Mouse (Mus musculus): ENCODE measurements around the gene Tcl1b2.

Tcl1b2 gene

GRCm38 (mm10) chr12:105145714-105146113, at the start of gene Tcl1b2:
Gene Tcl1b2 (plus strand): TSS chr12:105146014.
- no peak for TF ChIP-seq GATA4 (IDR thresholded peaks at IDR 0.05; ENCODE audit: insufficient replicate concordance, low read length)

DNA sequence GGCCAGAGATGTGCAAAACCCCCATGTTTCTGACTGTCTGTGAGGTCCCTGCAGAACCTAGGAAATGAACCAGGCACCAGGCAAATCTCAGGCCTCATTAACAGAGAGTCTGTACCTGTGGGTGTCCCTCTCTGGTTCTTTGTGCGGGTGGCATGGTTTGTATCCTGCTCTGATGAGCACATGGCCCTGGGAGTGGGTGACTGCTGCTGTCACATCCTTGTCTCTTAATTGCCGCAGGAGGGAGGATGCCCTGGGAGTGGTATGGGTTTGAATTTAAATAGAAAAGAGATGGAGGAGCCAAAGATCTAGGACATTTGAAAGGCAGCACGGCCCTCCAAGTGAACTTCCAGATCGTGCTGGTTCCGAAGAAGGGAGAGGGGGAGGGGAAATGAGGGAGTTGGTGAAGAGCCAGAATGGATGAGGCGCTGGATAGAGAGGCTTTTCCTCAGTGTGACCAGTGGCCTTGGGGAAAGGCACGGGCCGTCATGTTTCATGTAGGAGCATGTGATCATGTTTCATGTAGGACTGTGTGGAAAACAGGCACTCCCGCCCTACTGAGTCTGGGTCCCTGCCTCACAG, 46.3 kb upstream of the Tcl1b2 start:
- TF ChIP-seq GATA4 (IDR thresholded peaks at IDR 0.05; ENCODE audit: insufficient replicate concordance, low read length): no peak

DNA sequence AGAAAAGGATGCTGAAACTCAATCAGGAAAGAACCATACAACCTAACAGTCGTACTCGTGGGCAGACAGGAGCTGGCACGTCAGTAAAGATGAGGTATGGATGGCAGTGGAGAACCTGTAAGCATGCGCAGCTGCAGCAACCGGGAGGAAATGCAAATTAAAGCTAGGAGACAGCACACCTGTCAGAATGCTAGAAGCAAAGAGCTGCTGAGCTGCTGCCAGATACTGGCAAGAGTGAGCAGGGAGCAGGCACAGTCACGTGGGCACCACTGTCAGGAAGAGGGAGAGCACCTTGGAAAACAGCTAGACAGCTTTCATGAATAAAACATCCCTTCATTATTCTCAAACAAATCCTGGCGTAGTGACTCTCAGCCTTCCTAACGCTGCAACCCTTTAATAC, 42.9 kb upstream of the Tcl1b2 start:
- TF ChIP-seq GATA4 (IDR thresholded peaks at IDR 0.05; ENCODE audit: insufficient replicate concordance, low read length): no peak

DNA sequence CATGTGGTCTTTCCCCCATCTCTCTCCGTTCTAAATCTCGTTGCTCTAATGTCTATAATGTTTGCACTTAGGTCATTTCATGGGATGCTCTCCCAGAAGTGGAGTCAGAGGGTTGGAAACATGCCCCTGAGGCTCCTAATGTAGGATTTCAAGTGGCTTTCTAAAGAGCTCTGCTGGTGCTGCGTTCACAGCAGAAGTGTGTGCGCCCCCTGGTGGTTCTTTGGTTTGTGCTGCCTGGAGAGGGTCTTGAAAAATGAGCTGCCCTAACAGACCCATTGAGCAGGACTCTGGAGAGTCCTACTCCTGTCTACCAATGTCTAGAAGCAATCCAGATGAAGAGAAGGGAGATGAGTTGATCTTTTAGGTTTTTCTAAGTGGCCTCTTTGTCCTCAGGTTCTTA, 41.8 kb upstream of the Tcl1b2 start:
- no peak for TF ChIP-seq GATA4 (IDR thresholded peaks at IDR 0.05; ENCODE audit: insufficient replicate concordance, low read length)

- TF ChIP-seq GATA4 (IDR thresholded peaks at IDR 0.05; ENCODE audit: insufficient replicate concordance, low read length): no peak
Measured at GRCm38 (mm10) chr12:105105326-105105725, 40.5 kb upstream of the Tcl1b2 start.

- TF ChIP-seq GATA4 (IDR thresholded peaks at IDR 0.05; ENCODE audit: insufficient replicate concordance, low read length): no peak
Measured at GRCm38 (mm10) chr12:105108856-105109255, 37.0 kb upstream of the Tcl1b2 start.

DNA sequence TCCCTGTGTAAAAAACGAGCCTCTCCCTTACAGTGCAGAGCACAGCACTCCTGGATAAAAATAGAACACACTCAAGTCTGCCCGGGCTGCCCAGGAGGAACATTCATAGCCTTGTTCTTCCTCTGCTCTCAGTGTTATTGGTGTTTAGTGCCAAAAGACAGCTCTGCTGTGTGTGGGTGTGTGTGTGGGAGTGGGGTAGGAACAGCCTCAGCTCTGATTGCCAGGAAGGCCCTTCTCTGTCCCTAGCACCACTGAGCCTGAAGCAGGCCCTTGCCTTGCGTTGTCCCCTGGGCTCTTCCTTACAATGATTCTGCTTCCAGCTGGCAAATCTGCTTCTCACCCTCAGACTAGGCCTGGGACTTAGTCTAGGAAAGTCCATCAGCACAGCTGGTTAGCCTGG, 36.4 kb upstream of the Tcl1b2 start:
- TF ChIP-seq GATA4 (IDR thresholded peaks at IDR 0.05; ENCODE audit: insufficient replicate concordance, low read length): no peak

- no peak for TF ChIP-seq GATA4 (IDR thresholded peaks at IDR 0.05; ENCODE audit: insufficient replicate concordance, low read length)
Measured at GRCm38 (mm10) chr12:105109812-105110211, 36.0 kb upstream of the Tcl1b2 start.

DNA sequence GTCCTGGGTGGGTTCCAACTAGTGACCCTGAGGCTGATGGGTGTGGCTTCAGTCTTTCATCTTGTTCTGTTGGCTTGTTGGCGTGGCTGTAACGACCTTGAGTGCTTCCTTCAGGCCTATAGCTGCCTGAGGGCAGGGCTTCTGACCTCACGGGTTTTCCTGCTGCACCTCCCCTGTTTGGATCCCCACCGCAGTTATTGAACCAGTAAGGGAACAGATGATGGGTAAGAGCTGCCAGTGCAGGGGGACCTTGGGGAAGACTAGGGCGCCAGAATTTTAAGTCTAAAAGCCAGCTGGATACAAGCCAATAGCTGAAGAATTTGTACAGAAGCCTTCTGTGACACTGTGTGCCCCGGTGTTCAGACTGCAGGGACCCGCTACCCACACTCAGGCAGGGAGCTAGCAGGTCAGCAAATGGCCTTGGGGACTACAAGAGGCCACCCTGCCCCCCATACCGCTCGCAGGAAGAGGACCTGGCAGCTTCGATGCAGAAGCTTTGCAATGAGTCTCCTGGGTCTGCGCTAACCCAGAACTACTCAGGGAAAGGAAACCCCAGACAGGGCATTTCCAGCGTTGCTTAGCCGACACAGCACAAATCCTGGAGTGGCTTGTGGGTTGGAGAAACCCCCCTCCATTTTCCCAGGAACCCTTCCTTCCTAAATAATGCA, 33.4 kb upstream of the Tcl1b2 start:
- TF ChIP-seq GATA4 (IDR thresholded peaks at IDR 0.05; ENCODE audit: insufficient replicate concordance, low read length): no peak

DNA sequence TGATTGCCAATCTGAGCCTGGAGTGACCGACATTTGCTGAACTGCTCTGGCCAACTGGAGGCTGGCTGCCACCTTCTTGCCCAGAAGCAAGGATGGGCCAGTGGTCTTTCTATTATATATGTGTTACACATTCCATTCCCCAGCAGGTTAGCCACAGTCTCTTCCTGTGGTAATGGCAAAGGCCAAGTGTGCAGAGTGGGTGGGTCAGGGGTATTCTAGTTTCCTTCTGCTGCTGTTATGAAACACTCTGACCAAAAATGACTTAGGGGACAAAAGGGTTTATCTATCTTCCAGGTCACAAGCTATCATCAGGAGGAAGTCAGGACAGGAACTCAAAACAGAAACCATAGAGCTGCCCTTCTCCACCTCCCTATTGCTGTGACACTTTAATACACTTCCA, 29.2 kb upstream of the Tcl1b2 start:
- no peak for TF ChIP-seq GATA4 (IDR thresholded peaks at IDR 0.05; ENCODE audit: insufficient replicate concordance, low read length)

DNA sequence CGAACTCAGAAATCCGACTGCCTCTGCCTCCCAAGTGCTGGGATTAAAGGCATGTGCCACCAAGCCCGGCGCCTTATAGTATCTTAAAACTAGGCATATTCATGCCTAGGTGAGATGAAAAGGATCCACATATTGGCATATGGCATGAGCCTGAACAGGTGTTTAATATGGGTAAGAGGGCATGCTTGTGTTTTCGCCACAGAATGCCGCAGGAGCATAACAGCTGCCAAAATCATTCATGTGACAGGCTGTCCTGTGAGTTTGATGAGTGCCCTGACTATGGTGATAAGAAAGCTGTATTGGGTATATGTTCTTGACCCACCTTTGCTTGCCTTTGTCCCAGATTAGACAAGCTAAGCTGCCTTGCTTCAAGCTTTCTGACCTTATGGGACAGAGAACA, 20.5 kb upstream of the Tcl1b2 start:
- no peak for TF ChIP-seq GATA4 (IDR thresholded peaks at IDR 0.05; ENCODE audit: insufficient replicate concordance, low read length)

DNA sequence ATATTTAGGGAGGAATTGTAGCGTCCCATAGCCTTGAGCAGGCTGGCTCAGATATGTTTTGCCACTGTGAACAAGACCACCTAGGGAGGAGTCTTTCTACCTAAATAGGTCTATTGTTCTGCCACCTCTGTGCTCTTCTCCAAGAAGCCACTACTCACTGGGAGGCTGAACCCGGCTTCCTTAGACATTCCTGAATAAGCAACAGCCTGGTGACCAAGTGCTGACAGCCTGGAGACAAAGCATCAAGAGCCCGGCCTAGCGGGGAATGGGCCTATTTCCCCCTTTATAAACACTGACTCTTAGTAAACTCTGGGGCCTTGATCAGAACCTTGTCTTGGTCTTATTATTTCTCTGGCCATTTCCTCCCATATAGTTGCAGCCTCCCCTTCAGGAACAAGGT, 19.3 kb upstream of the Tcl1b2 start:
- no peak for TF ChIP-seq GATA4 (IDR thresholded peaks at IDR 0.05; ENCODE audit: insufficient replicate concordance, low read length)

- no peak for TF ChIP-seq GATA4 (IDR thresholded peaks at IDR 0.05; ENCODE audit: insufficient replicate concordance, low read length)
Measured at GRCm38 (mm10) chr12:105127607-105128006, 18.2 kb upstream of the Tcl1b2 start.

DNA sequence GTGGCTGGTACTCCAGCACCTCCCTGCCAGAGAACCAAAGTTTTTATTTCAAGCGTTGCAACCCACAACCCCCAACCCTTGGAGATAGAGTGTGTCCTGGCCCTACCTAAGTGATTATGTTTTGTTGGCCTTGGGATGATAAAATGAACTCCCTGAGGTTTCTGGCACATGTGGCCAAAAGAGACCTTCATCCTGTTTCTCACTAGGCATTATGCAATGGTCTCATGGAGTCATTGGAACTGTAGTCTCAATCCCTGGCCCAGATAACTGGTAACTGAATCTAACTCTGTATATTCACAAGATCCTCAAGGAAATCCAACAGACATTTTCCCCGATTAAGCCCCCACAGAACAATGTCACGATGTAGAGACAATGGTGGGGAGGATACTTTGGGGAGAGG, 2.7 kb upstream of the Tcl1b2 start:
- TF ChIP-seq GATA4 (IDR thresholded peaks at IDR 0.05; ENCODE audit: insufficient replicate concordance, low read length): no peak

GRCm38 (mm10) chr12:105158842-105159241, 13.0 kb downstream of the Tcl1b2 start:
- no peak for TF ChIP-seq GATA4 (IDR thresholded peaks at IDR 0.05; ENCODE audit: insufficient replicate concordance, low read length)

- no peak for TF ChIP-seq GATA4 (IDR thresholded peaks at IDR 0.05; ENCODE audit: insufficient replicate concordance, low read length)
Measured at GRCm38 (mm10) chr12:105159390-105159789, 13.6 kb downstream of the Tcl1b2 start, which contains the start of gene Tcl1b1. Gene Tcl1b1 (plus strand): TSS chr12:105159690.

- TF ChIP-seq GATA4 (IDR thresholded peaks at IDR 0.05; ENCODE audit: insufficient replicate concordance, low read length): no peak
Measured at GRCm38 (mm10) chr12:105166734-105167133, 20.9 kb downstream of the Tcl1b2 start.
